Mouse (Mus musculus): Measurements from ENCODE around the gene Pappa.
A peak's percentile ranks its signal among the peaks of the same experiment; 100 is the strongest.

GRCm38 (mm10) chr4:65120329-65120728, 3.6 kb upstream of the Pappa start:
- TF ChIP-seq CTCF (conservative IDR thresholded peaks at IDR 0.05; ENCODE audit: low read length) (peak; percentile 15; the same call in 1 of the 2 replicates), POU5F1 (IDR thresholded peaks at IDR 0.05; ENCODE audit: borderline replicate concordance, low read length) (no peak)

All from E14TG2a.4 (cell line).